Mouse (Mus musculus) myocyte (in vitro differentiated cells): ENCODE measurements around the gene Ago3. TPM values are rescaled to one million over a fixed set of nuclear protein-coding genes. Genes with fewer than 3 reads are reported as not detected.
A peak's percentile ranks its signal among the peaks of the same experiment; 100 is the strongest.

Source experiments
- H3K27me3 ChIP-seq: one replicate; pipeline ENCODE4 v1.6.1; 2011; ENCODE audit not compliant: control insufficient read depth, insufficient read depth, insufficient read length
- H3K36me3 ChIP-seq: one replicate; pipeline ENCODE4 v1.6.1; 2011; ENCODE audit not compliant: control insufficient read depth, insufficient read depth
- H3K4me2 ChIP-seq: one replicate; pipeline ENCODE4 v1.6.1; 2011; ENCODE audit warnings: low read depth, control low read depth
- H3K4me3 ChIP-seq: one replicate; pipeline ENCODE4 v1.5.1; 2011; ENCODE audit warnings: mild to moderate bottlenecking, control low read depth, moderate library complexity
- H3K79me2 ChIP-seq: one replicate; pipeline ENCODE4 v1.6.1; 2011; ENCODE audit not compliant: control insufficient read depth, insufficient read depth
- H3ac ChIP-seq: one replicate; pipeline ENCODE4 v1.6.1; 2011; ENCODE audit not compliant: control insufficient read depth, insufficient read length
- CEBPB ChIP-seq: IDR thresholded peaks from 2 replicates; pipeline ENCODE4 v1.6.1; 2011; ENCODE audit warnings: mild to moderate bottlenecking, moderate library complexity; ENCODE audit not compliant: poor library complexity, insufficient read depth, severe bottlenecking
- E2F4 ChIP-seq: IDR thresholded peaks from one replicate; pipeline ENCODE4 v1.6.1; 2011; ENCODE audit warnings: mild to moderate bottlenecking, control low read depth, moderate library complexity; ENCODE audit not compliant: insufficient read depth
- MAX ChIP-seq: IDR thresholded peaks from one replicate; pipeline ENCODE4 v1.6.1; 2011; ENCODE audit warnings: low read depth, mild to moderate bottlenecking, control low read depth
- MYOD1 ChIP-seq, 3 experiments: IDR thresholded peaks; one replicate each; pipeline ENCODE4 v1.6.1; 2011; ENCODE audit warnings: control low read depth in 2 of 3, low read depth in 2 of 3, mild to moderate bottlenecking in 2 of 3, moderate library complexity in 1 of 3; ENCODE audit not compliant: insufficient read length in 2 of 3, control insufficient read depth in 1 of 3
- MYOG ChIP-seq, 3 experiments: IDR thresholded peaks; one replicate each; pipeline ENCODE4 v1.6.1; 2011; ENCODE audit warnings: control low read depth in 2 of 3, low read depth in 2 of 3, mild to moderate bottlenecking in 2 of 3; ENCODE audit not compliant: insufficient read length in 2 of 3, control insufficient read depth in 1 of 3, insufficient read depth in 1 of 3
- POLR2A ChIP-seq: IDR thresholded peaks from one replicate; pipeline ENCODE4 v1.6.1; 2011; ENCODE audit warnings: low read depth, mild to moderate bottlenecking, control low read depth, moderate library complexity; ENCODE audit not compliant: insufficient read length
- POLR2AphosphoS2 ChIP-seq: IDR thresholded peaks from one replicate; pipeline ENCODE4 v1.6.1; 2011; ENCODE audit warnings: low read depth, control low read depth; ENCODE audit not compliant: insufficient read length
- REST ChIP-seq: IDR thresholded peaks from one replicate; pipeline ENCODE4 v1.6.1; 2011; ENCODE audit warnings: mild to moderate bottlenecking, control low read depth, moderate library complexity; ENCODE audit not compliant: insufficient read depth, insufficient read length
- SRF ChIP-seq: IDR thresholded peaks from one replicate; pipeline ENCODE4 v1.6.1; 2011; ENCODE audit warnings: low read depth; ENCODE audit not compliant: control insufficient read depth, insufficient read length
- TCF12 ChIP-seq: IDR thresholded peaks from one replicate; pipeline ENCODE4 v1.6.1; 2011; ENCODE audit warnings: mild to moderate bottlenecking, control low read depth; ENCODE audit not compliant: poor library complexity, insufficient read depth, severe bottlenecking
- TCF3 ChIP-seq: IDR thresholded peaks from one replicate; pipeline ENCODE4 v1.6.1; 2011; ENCODE audit warnings: low read depth, control low read depth; ENCODE audit not compliant: insufficient read length
- USF1 ChIP-seq: IDR thresholded peaks from one replicate; pipeline ENCODE4 v1.6.1; 2011; ENCODE audit warnings: low read depth, mild to moderate bottlenecking, control low read depth, moderate library complexity
- polyA plus RNA-seq: library from polyadenylated mRNA; unstranded; fragments of >200 nt; fragmentation: generic; extraction: Trizol; gene quantifications from one replicate; pipeline ENCODE4 v1.2.1, GENCODE M21; 2012; ENCODE audit warnings: missing spikeins

Gene Ago3
- polyA plus RNA-seq, 1 experiment, result 4.5 TPM

DNA sequence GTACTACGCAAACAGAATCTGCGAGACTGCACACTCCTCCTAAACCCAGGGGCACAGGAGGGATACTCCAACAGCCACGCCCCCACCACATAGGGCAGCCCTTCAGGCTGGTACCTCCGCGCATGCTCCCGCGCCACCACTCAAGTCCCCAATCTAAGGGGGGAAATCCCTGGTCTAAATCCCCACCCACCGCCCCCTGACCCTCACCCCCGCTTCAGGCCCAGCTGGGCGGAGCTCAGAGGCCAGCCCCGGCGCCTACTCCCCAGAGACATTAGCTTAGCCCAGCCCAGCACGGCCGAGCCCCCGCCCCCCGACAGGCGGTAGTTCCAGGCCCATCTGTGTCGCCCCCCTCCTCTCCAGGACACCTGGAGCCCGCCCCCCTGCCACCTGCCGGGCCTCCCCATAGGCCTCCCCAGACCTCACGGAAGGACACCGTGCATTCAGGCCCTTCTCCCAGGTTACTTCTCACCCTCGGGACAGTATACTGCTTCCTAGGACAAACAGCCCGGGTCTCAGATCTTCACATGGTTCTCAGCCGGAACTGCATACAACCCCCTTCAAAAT lies 38.4 kb upstream of the Ago3 start:
- no peaks in the 10 kb centered on the region for H3K36me3 ChIP-seq
- H3K4me3 ChIP-seq, result peak overlapping the region; percentile 64
- no peaks in the 10 kb centered on the region for H3K27me3 ChIP-seq
- no peaks in the 10 kb centered on the region for H3K79me2 ChIP-seq
- peak overlapping the region; percentile 45 for H3ac ChIP-seq
- TF ChIP-seq REST, result no peak
- peak in 1 of 3 experiments; percentile 1 for TF ChIP-seq MYOD1 (IDR thresholded peaks at IDR 0.05; ENCODE audit: control insufficient read depth in 1 of 3, insufficient read length in 2 of 3, low read depth in 2 of 3)
- peak overlapping the region; percentile 50 for H3K4me2 ChIP-seq

DNA sequence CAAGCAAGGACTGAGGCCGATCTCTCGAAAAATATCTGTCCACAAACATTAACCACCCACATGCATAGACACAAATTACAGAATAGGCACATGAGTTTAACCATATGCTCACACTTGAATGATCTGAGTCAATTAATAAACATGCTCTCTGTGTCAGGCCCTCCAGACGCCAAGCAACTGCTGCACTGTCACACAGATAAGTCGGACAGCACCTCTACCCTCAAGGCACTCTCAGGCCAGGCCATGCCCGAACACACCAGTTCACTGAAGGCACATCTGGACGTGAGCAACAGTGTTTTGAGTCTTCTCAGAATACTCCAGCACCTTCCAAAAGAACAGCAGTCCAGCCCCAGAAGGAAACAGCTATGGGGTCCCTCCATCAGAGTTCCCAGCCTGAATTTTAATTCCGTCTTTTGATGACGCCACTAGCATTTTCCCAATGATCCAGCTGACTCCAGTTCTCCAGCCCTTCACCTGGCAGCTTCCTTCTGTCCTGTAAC lies 36.9 kb upstream of the Ago3 start:
- Histone ChIP-seq H3K4me2 (no peak overlapping the region), H3K4me3 (no peak overlapping the region), H3K36me3 (no peaks in the 10 kb centered on the region), H3K27me3 (no peaks in the 10 kb centered on the region), H3K79me2 (no peaks in the 10 kb centered on the region), H3ac (no peak overlapping the region)
- TF ChIP-seq E2F4, result no peak
- TF ChIP-seq TCF12, result no peak
- no peak for TF ChIP-seq POLR2A
- TF ChIP-seq MAX, result no peak
- no peak for TF ChIP-seq TCF3
- no peak for TF ChIP-seq MYOD1 (IDR thresholded peaks at IDR 0.05; ENCODE audit: control insufficient read depth in 1 of 3, insufficient read length in 2 of 3, low read depth in 2 of 3)
- no peak for TF ChIP-seq POLR2AphosphoS2
- TF ChIP-seq USF1, result no peak
- no peak for TF ChIP-seq REST
- no peak for TF ChIP-seq CEBPB
- no peak for TF ChIP-seq MYOG (IDR thresholded peaks at IDR 0.05; ENCODE audit: control insufficient read depth in 1 of 3, insufficient read depth in 1 of 3, insufficient read length in 2 of 3, low read depth in 2 of 3)
- no peak for TF ChIP-seq SRF

DNA sequence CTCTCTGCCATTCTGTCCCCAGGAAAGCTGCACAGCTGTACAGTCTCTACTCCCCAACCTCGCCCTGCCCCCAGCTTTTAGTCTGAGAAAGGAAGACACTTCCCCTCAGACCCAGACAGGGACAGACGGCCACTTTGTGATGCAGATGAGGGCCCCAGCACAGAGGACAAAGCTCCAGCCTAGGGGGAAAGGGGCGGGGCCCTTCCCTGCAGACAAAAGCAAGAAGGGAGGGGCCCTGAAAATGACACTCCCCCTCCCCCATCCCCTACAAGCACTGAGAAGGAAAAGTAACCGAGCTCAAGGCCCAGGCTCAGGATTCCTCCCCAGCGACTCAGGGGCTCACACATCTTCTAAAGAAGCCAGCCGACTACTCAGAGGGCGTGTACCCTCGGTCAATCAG lies 36.5 kb upstream of the Ago3 start:
- Histone ChIP-seq H3K4me3 (no peak overlapping the region), H3K79me2 (no peaks in the 10 kb centered on the region), H3K36me3 (no peaks in the 10 kb centered on the region), H3K27me3 (no peaks in the 10 kb centered on the region), H3K4me2 (no peak overlapping the region), H3ac (no peak overlapping the region)
- TF ChIP-seq E2F4 (no peak), SRF (no peak), REST (no peak), TCF12 (no peak), USF1 (no peak), CEBPB (no peak), MAX (no peak), POLR2AphosphoS2 (no peak), MYOD1 (IDR thresholded peaks at IDR 0.05; ENCODE audit: control insufficient read depth in 1 of 3, insufficient read length in 2 of 3, low read depth in 2 of 3) (no peak), TCF3 (no peak), MYOG (IDR thresholded peaks at IDR 0.05; ENCODE audit: control insufficient read depth in 1 of 3, insufficient read depth in 1 of 3, insufficient read length in 2 of 3, low read depth in 2 of 3) (no peak), POLR2A (no peak)

DNA sequence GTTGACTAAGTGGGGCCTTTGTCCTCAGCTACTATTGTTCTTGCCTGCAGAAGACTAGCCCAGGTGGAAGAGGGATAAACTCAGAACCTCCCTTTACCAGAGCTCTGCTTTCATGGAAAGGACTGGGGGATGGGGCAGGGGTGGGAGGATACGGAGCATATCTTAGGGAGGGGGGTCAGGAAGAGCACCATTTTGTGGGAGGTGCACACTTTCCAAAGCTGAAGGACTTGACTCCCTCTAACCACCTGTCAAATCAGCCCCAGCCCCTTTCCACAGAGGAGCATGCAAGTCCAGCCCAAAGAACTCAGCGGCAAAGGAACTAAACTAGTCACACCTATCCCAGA lies 35.5 kb upstream of the Ago3 start:
- H3K4me3 ChIP-seq, result no peak overlapping the region
- TF ChIP-seq REST, result no peak
- TF ChIP-seq USF1, result no peak
- no peak for TF ChIP-seq MAX
- no peak overlapping the region for H3ac ChIP-seq
- no peaks in the 10 kb centered on the region for H3K27me3 ChIP-seq
- no peaks in the 10 kb centered on the region for H3K79me2 ChIP-seq
- H3K36me3 ChIP-seq, result no peaks in the 10 kb centered on the region
- no peak overlapping the region for H3K4me2 ChIP-seq

DNA sequence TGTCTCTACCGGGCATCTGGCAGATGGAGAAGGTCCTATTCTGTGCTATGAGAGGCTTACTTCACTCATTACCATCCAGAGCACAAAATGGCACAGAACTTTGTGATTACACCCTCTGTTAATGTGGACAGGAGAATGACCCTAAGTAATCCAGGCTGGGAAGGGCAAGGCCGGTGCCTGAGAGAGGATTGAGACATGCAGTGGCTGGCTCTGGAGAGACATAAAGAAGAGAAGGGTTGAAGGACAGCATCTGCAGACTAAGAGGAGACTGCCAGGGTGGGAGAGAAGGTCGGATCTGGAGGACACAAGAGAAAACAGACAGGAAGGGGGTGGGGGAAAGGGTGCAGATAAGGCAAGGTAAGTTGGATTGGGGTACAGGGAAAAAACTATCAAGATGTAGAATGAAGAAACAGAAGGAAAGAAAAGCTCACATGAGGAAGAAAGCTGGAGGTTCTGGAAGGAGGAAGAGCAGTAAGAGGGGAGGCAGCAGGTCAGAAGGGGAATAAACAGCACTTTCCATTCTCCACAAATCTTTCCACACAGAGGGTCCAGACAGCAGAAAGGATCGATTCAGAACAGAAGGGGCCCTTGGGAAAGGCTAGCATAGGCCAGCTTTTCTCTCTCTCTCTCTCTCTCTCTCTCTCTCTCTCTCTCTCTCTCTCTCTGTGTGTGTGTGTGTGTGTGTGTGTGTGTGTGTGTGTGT lies 35.0 kb upstream of the Ago3 start:
- Histone ChIP-seq H3K79me2 (no peaks in the 10 kb centered on the region), H3K4me2 (no peak overlapping the region), H3K36me3 (no peaks in the 10 kb centered on the region), H3ac (no peak overlapping the region), H3K27me3 (no peaks in the 10 kb centered on the region), H3K4me3 (no peak overlapping the region)
- no peak for TF ChIP-seq TCF3
- TF ChIP-seq POLR2A, result no peak
- no peak for TF ChIP-seq USF1
- no peak for TF ChIP-seq CEBPB
- no peak for TF ChIP-seq SRF
- no peak for TF ChIP-seq MYOD1 (IDR thresholded peaks at IDR 0.05; ENCODE audit: control insufficient read depth in 1 of 3, insufficient read length in 2 of 3, low read depth in 2 of 3)
- TF ChIP-seq MAX, result no peak
- TF ChIP-seq MYOG (IDR thresholded peaks at IDR 0.05; ENCODE audit: control insufficient read depth in 1 of 3, insufficient read depth in 1 of 3, insufficient read length in 2 of 3, low read depth in 2 of 3), result no peak
- TF ChIP-seq REST, result no peak
